Mouse (Mus musculus): Measurements from ENCODE around the gene Dcaf8. TPM values are rescaled to one million over a fixed set of nuclear protein-coding genes. Genes with fewer than 3 reads are reported as not detected.
A peak's percentile ranks its signal among the peaks of the same experiment; 100 is the strongest.

Gene Dcaf8
- total RNA-seq, 2 experiments from 2014 or later: 158 to 193 TPM

GRCm38 (mm10) chr1:172127487-172127886 lies 20.4 kb upstream of the Dcaf8 start:
- intact Hi-C loops (cut with DNase I): loop anchor here (5.0 kb wide), 1 partner anchor 185 kb away; no protein-coding TSS in a partner anchor
- peak overlapping the region; percentile 95 for H3K4me3 ChIP-seq
- H3K27ac ChIP-seq: peak overlapping the region; percentile 89; the same call in 1 of the 2 replicates
- TF ChIP-seq CTCF (IDR thresholded peaks at IDR 0.05): no peak
- peak; percentile 44 for DNase-seq

GRCm38 (mm10) chr1:172128563-172128962 lies 19.3 kb upstream of the Dcaf8 start:
- no peak overlapping the region for H3K4me3 ChIP-seq
- H3K27ac ChIP-seq: no peak overlapping the region
- intact Hi-C loops (cut with DNase I): loop anchor here (5.0 kb wide), 1 partner anchor 184 kb away; no protein-coding TSS in a partner anchor
- DNase-seq: no peak
- no peak for TF ChIP-seq CTCF (IDR thresholded peaks at IDR 0.05)

GRCm38 (mm10) chr1:172129108-172129507 lies 18.8 kb upstream of the Dcaf8 start:
- Histone ChIP-seq H3K27ac (no peak overlapping the region), H3K4me3 (no peak overlapping the region)
- intact Hi-C loops (cut with DNase I): loop anchor here (5.0 kb wide), 1 partner anchor 183 kb away; no protein-coding TSS in a partner anchor
- peak; percentile 31; the same call in 1 of the 2 replicates for TF ChIP-seq CTCF (IDR thresholded peaks at IDR 0.05)
- DNase-seq: no peak

- TF ChIP-seq CTCF (IDR thresholded peaks at IDR 0.05): no peak
- intact Hi-C loops (cut with DNase I): loop anchor here (5.0 kb wide), 1 partner anchor 183 kb away; no protein-coding TSS in a partner anchor
- Histone ChIP-seq H3K27ac (no peak overlapping the region), H3K4me3 (no peak overlapping the region)
- DNase-seq: no peak
Measured at GRCm38 (mm10) chr1:172129780-172130179, 18.1 kb upstream of the Dcaf8 start.

- intact Hi-C loops (cut with DNase I): no loop called here
- Histone ChIP-seq H3K4me3 (no peak overlapping the region), H3K27ac (no peak overlapping the region)
- TF ChIP-seq CTCF (IDR thresholded peaks at IDR 0.05): no peak
- DNase-seq: no peak
Measured at GRCm38 (mm10) chr1:172132319-172132718, 15.6 kb upstream of the Dcaf8 start.

- intact Hi-C loops (cut with DNase I): no loop called here
- Histone ChIP-seq H3K4me3 (no peak overlapping the region), H3K27ac (peak overlapping the region; percentile 70)
- TF ChIP-seq CTCF (IDR thresholded peaks at IDR 0.05): no peak
- peak; percentile 44 for DNase-seq
Measured at GRCm38 (mm10) chr1:172133535-172133934, 14.3 kb upstream of the Dcaf8 start.

- peak overlapping the region; percentile 70 for H3K27ac ChIP-seq
- H3K4me3 ChIP-seq: no peak overlapping the region
- no peak for TF ChIP-seq CTCF (IDR thresholded peaks at IDR 0.05)
- intact Hi-C loops (cut with DNase I): no loop called here
- no peak for DNase-seq
Measured at GRCm38 (mm10) chr1:172134072-172134471, 13.8 kb upstream of the Dcaf8 start.

GRCm38 (mm10) chr1:172140160-172140559 lies 7.7 kb upstream of the Dcaf8 start:
- intact Hi-C loops (cut with DNase I): no loop called here
- no peak for TF ChIP-seq CTCF (IDR thresholded peaks at IDR 0.05)
- DNase-seq: no peak
- Histone ChIP-seq H3K4me3 (no peak overlapping the region), H3K27ac (no peak overlapping the region)

GRCm38 (mm10) chr1:172140825-172141224 lies 7.1 kb upstream of the Dcaf8 start:
- no peak for DNase-seq
- intact Hi-C loops (cut with DNase I): no loop called here
- no peak overlapping the region for H3K27ac ChIP-seq
- no peak overlapping the region for H3K4me3 ChIP-seq
- TF ChIP-seq CTCF (IDR thresholded peaks at IDR 0.05): no peak

GRCm38 (mm10) chr1:172141529-172141928 lies 6.4 kb upstream of the Dcaf8 start:
- H3K27ac ChIP-seq: no peak overlapping the region
- no peak for TF ChIP-seq CTCF (IDR thresholded peaks at IDR 0.05)
- no peak overlapping the region for H3K4me3 ChIP-seq
- no peak for DNase-seq
- intact Hi-C loops (cut with DNase I): no loop called here

GRCm38 (mm10) chr1:172143570-172143969 lies 4.3 kb upstream of the Dcaf8 start:
- DNase-seq: no peak
- TF ChIP-seq CTCF (IDR thresholded peaks at IDR 0.05): peak; percentile 75
- intact Hi-C loops (cut with DNase I): loop anchor here (2.0 kb wide), 1 partner anchor 167 kb away; no protein-coding TSS in a partner anchor
- Histone ChIP-seq H3K4me3 (no peak overlapping the region), H3K27ac (peak overlapping the region; percentile 16; the same call in 1 of the 2 replicates)

- intact Hi-C loops (cut with DNase I): loop anchor here (2.0 to 5.0 kb wide), 2 partner anchors 72 to 99 kb away; no protein-coding TSS in a partner anchor
- peak overlapping the region; percentile 99 for H3K27ac ChIP-seq
- DNase-seq: peak; percentile 66
- TF ChIP-seq CTCF (IDR thresholded peaks at IDR 0.05): no peak
- peak overlapping the region; percentile 100 for H3K4me3 ChIP-seq
Measured at GRCm38 (mm10) chr1:172148279-172148954, 533 bp downstream of the Dcaf8 start.

GRCm38 (mm10) chr1:172148955-172149815 lies 1.3 kb downstream of the Dcaf8 start:
- peak overlapping the region; percentile 100 for H3K4me3 ChIP-seq
- TF ChIP-seq CTCF (IDR thresholded peaks at IDR 0.05): no peak
- DNase-seq: no peak
- H3K27ac ChIP-seq: peak overlapping the region; percentile 99
- intact Hi-C loops (cut with DNase I): loop anchor here (2.0 to 5.0 kb wide), 2 partner anchors 72 to 98 kb away; no protein-coding TSS in a partner anchor
